ENCODE assay signal across 9 mouse cellular contexts in the genomic region with DNA sequence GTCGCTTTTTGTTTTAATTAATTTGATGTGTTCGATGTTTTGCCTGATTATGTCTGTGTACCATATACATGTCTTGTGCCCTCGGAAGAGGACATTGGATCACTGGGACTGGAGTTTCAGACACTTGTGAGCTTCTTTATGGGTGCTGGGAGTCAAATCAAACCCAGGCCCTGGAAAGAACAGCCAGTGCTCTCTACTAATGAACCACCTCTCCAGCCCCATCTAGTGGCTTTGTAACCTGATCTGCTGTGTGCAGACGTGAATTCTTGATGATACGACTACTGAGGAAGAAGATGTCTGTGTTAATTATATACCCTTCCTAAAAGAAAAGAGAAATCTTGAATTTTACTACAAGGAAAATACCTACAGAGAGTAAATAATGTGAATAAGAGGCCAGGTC. TPM values are rescaled to one million over a fixed set of nuclear protein-coding genes. Genes with fewer than 3 reads are reported as not detected.
DNase-seq lines count a peak whose midpoint lies in the region; ATAC-seq lines count a peak whose summit lies in the region.
"Had no signal": no experiment of that assay in that cellular context is flagged by ENCODE, and none has a peak within 500 bp of the region (broad histone marks: within the 10 kb centered on the region; RNA-seq: fewer than 3 reads in every experiment).

No protein-coding gene starts in this region.

- no peak overlapping the region for H3K27ac ChIP-seq in heart, embryonic 10.5 days

- H3K4me3 ChIP-seq in heart, embryonic 10.5 days: no peak overlapping the region
- H3K4me3 ChIP-seq: megakaryocyte, embryonic 14.5 days had no signal

- no peaks in the 10 kb centered on the region for H3K9me3 ChIP-seq in heart, embryonic 10.5 days
- H3K9me3 ChIP-seq: megakaryocyte, embryonic 14.5 days had no signal

- ATAC-seq in erythroblast, adult 5-6 weeks (replicated peaks; ENCODE audit: low FRiP score, poor library complexity, severe bottlenecking): no peak

- WGBS in heart, embryonic 10.5 days: 78% methylated on average over 5 of the region's 5 CpGs

- H3K36me3 ChIP-seq in heart, embryonic 10.5 days: peaks cover 13% of the 10 kb centered on the region

- 0 out of 2 replicates have a peak, but pooled peaks cover 4% of the 10 kb centered on the region for H3K4me1 ChIP-seq in heart, embryonic 10.5 days

- DNase-seq in heart, adult 11 months: peak; percentile 87
- no peak for DNase-seq in heart, embryonic 10.5 days (ENCODE audit: low spot score)
- peak; percentile 56 for DNase-seq in testis, postnatal 10 days (ENCODE audit: low spot score)
- DNase-seq in testis, postnatal 14 days (ENCODE audit: low spot score): no peak
- DNase-seq in heart, postnatal 4 days: peak; percentile 33
- peak; percentile 54 for DNase-seq in thymus, postnatal 25 days
- DNase-seq in ovary, postnatal 14 days (ENCODE audit: low spot score): no peak

- H3K27me3 ChIP-seq in heart, embryonic 10.5 days (ENCODE audit: insufficient read depth, poor library complexity, severe bottlenecking): no peaks in the 10 kb centered on the region
- H3K27me3 ChIP-seq: megakaryocyte, embryonic 14.5 days had no signal

RNA-seq across cellular contexts. Expression of gene Nfatc3, which starts 18.0 kb away (rescaled TPM):
- polyA plus RNA-seq in heart, embryonic 10.5 days (2016; fragmentation: Nextera tagmentation; extraction: Ambion mirVana): 4.9 and 6.5 TPM in 2 replicates
- total RNA-seq in heart, postnatal 4 days (2021): 10 to 100 TPM; 24.2 to 26.4 TPM
- total RNA-seq in erythroblast, adult 5-6 weeks (2015; ENCODE audit: low replicate concordance): 52.2 and 56.7 TPM in 2 replicates
- total RNA-seq in erythroblast, adult 5-6 weeks (2017; ENCODE audit: low replicate concordance): 24.5 and 32.7 TPM in 2 replicates

Comparison
In these comparisons a context has a peak if more than half of its experiments do, and no peak if none do; other contexts are left out.
1. DNase-seq: peak in heart, adult 11 months (single experiment), testis, postnatal 10 days (single experiment), heart, postnatal 4 days (single experiment) and thymus, postnatal 25 days (single experiment); none in heart, embryonic 10.5 days (single experiment), testis, postnatal 14 days (single experiment) and ovary, postnatal 14 days (single experiment).